Mouse (Mus musculus) cerebellum, adult 11-12 months (tissue): ENCODE data around the gene Rep15.

ENCODE experiments used
- DNase-seq: peaks from one replicate; pipeline ENCODE4 v3.0.0; 2022

The Rep15 gene

DNA sequence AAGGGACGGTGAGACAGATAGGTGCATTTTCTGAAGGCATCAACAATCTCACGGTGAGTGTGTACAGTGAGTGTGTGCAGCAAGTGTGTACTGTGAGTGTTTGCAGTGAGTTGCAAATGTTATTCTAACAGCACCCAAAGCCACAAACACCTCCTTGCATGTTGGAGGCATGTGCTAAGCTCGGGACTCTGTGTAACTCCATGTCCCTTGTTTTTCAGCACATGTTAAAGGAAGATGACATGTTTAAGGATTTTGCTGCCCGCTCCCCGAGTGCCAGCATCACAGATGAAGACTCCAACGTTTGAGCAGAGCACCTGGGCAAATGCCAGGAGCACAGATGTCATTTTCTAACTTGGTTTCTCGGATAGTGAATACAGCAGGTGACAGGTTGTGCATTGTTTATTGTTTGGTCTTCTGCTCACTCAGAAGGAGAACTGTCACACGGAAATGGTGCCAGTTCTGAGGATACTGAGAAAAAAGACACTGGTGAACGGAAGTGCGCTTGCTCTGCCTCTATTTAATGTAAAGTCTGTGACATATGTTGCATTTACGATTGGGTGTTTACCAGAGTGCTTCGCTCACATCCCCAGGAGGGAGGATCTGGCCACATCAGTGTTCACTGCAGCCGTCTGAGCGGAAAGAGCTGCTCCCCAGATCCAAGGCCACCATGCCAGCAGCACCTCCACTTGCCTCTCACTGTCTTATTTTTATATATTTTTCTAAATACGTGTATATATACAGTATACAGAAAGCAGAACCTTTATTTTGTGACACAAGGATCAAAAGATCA is 2.1 kb upstream of the Rep15 start:
- peak; percentile 78 for DNase-seq

DNA sequence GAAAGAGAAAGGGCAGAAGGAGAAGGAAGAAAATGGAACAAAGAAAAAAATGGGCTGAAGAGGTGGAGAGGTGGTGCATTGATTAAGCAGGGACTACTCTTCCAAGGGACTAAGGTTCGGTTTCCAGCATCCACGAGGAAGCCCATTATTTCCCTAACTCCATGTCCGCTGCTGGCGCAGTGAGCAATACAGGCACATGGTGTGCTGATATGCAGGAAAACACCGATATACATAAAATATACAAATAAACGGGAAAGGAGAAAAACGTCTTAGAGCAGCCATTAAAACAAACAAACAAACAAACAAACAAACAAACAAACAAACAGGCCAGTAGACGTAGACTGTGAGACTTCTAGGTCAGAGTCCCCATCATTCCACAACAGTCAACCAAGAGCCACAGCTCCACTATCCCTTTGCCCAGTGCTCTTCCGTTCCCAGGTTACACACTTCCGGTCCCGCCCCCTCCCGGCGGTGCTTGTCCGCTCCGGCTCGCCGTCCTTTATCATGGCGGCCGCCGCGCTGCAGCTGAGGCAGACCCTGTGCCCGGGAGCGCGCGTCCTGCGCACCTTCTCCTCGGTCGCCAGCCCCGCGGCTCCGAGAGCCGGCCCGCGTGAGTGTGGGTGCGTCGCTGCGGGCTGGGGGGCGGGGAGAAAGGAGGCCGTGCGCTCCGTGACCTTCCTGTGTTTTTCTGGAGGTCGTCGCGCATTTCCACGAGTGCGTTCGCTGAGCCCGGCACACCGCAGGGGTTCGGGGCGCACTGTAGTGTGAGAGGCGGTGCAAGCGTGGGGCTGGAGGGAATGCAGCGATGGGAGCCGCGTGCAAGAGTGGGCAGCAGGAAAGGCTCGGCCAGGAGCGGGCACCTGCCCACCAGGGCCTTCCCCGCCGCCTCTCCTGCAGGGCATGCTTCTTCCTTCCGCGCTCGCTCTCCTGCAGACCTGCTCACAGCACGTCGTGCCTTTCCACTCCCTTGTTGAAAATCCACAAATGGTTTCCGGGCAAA is 10.2 kb downstream of the Rep15 start, which contains the start of gene Mrps35:
Mrps35 (plus strand) TSS at position 474 of the 1,000 bp plus-strand sequence.
- DNase-seq = peak; percentile 88

DNA sequence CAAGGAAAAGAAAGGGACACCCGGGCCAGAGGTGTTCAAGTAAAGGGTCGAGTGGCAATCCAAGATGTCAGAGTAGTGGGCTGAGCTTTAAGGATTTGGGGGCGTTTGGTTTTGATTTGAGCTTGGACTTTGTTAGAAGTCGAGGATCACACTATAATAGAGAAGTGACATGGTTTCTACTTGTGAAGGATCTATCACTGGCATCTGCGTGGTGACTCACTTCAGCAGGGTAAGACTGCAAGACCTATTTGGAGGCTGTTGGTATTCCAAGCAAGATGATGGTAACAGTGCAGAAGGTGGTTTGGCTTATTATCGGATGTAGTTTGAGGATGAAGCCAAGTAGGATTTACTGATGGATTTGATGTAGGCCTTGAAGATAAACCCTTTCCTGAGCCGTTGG is 11.2 kb downstream of the Rep15 start:
- no peak for DNase-seq

DNA sequence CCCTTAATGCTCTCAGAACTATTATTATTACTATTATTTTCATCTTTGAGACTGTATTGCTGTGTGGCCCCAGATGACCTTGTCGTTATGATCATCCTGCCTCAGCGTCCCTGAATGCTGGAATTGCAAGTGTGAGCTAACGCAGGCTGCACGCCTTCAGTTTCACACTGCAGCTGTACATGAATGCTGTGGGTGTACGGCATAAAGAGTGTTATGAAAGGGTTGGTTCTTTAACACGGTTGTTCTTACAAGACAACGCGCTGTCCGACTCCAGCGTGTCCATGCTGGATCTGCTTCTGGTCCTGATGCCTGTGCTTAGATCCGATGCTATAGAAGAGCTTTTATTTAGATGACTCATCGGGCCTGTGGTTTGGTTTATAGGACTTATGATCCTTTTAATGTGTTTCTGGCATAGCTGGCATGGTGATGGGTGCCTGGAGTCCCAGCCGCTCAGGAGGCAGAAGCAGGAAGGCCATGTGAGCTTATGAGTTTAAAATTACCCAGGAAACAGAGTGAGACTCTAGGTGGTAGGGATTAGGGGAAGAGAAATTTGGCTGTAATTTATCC is 16.9 kb downstream of the Rep15 start:
- no peak for DNase-seq

DNA sequence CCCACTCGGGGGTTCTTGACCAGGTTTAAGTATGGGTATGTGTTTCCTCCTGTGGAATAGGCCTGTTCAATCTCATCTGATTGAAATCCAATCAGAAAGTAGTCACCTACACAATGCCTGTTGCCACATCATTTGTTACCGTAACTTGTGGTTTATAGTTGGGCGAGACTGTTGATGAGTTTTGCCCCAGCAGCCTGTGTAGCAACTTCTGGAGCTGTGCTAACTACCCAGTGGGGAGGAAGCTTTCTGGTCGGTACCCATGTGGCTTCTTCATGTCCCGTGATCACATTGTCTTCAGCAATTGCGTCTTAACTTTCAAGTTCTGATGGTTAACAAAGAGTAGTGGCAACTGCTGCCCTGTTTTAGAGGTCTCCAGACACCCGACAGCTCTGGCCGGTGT is 19.3 kb downstream of the Rep15 start:
- no peak for DNase-seq

DNA sequence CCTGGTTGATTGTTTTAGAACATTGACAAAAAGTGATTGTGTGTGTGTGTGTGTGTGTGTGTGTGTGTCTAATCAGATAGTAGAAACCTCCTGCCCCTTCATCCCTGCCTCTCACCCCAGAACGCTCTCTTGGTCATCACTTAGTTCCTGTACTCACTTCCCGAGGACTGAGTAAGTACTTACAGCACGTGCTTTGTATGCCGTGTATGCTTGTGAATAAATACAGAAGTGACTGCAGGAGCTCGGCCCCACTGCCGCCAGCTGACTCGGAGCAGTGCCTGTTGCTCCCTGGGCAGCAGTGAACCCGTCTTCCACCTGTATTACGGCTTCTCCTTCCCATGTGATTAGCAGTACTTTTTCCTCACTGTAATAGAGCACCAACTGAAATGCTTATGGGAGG is 20.1 kb downstream of the Rep15 start:
- DNase-seq = no peak

DNA sequence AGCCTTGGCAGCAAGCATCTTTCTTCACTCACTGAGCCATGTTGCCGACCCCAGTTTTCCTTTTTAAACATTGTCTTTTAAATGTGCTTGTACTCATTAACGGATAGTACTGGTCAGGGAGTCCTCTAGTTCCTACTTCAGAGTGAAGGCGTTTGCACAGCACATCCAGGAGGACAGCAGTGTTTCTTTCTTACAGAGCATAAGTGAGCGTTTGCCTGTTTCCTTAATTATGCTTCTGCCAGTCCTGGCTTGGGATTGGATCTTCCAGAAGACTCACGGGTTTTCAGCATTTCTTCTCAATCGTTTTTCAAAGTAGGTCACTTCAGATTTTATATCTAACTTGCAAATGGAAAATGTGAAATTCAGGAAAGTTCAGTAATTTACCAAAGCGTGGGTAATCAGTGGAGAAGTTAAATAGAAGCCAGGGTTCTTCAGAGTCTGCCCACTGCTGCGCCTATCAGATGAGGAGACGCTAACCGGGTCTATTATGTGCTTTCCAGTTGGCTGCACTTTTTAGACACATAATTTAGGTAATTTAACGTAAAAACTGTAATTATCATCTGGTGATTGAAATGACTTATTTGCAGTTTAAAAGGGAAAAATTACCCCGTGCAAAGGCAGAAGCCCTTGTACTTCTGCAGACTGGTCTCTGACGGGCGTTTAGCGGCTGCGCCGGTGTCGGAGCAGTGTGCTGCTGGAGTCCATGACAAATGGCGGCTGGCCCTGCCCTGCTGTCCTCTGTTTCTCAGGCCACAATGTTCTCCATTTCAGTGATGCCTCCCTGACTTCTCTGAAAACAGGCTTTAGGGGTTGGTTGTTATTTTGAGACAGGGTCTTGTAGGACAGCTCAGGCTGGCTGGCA is 21.6 kb downstream of the Rep15 start:
- DNase-seq = no peak

DNA sequence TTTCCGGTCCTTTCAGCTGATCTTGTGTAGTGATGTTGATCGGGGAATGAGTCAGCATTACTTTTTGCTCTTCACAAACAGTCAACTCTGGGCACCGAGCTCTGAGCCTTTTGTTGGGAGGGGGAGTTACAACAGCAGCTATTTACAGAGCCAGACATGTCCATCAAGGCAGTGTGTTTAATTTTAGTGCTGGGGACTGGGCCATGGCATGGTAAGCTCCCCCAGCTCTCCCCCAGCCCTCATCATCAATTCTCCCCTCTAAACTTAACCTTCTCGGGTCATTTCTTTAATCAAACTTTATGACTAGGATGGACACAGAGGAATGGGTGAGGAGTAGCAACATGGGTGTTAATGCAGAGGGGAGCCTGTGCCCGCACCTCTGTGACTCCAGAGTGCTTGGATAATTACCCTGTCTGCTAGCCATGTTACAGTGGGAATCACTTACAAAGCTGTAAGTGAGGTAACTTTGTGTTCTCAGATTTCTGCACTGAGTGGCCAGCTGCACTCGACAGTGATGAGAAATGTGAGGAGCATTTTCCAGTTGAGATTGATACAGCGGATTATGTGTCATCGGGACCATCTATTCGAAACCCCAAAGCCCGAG is 23.1 kb downstream of the Rep15 start:
- DNase-seq = no peak

DNA sequence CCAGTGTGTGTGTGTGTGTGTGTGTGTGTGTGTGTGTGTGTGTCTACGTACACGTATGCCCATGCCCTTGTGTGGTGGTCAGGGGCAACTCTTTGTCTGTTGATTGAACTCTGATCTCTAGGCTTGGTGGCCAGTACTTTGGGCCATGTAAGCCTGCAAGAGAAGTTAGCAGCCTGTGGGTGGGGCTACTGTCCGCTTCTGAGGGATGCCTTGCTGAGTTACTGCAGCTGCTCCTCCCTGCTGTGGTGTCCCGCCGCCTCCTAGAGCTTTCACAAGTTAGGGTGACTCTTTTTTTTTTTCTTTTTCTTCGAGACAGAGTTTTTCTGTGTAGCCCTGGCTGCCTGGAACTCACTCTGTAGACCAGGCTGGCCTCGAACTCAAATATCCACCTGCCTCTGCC is 26.9 kb downstream of the Rep15 start:
- no peak for DNase-seq

DNA sequence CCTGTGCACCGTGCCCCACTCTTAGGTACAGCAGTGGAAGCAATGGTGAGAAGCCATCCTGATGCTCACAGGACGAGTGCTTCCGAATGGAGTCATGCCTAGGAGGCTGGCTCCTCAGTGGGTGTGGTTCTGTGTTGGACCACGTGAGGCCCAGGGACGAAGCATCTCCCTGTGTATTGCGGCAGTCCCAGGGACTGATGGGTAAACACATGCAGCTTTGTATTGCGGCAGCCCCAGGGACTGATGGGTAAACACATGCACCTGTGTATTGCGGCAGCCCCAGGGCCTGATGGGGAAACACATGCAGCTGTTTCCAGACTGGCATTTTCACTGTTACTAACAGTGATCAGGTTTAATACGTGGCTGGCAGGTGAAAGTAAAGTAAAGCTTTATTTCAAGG is 29.2 kb downstream of the Rep15 start:
- no peak for DNase-seq

DNA sequence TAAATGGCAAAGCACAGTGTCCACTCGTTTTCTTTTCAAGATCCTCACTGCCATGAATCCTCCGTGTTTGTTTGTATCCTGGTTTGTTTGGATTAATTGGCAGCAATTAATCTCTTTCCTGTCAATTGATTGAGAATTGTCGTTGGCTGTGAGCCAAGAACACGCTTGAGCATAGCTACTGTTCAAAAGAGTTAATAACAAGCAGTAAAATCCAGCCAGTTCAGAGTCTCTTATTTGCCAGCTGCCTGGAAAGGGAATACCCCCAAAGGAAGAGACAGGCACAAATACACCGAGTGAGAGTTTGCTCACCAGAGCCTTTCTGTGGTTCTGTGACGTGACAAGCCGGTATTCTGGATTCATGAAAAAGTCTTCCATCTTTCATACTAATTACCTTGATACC is 29.6 kb downstream of the Rep15 start:
- DNase-seq = no peak

DNA sequence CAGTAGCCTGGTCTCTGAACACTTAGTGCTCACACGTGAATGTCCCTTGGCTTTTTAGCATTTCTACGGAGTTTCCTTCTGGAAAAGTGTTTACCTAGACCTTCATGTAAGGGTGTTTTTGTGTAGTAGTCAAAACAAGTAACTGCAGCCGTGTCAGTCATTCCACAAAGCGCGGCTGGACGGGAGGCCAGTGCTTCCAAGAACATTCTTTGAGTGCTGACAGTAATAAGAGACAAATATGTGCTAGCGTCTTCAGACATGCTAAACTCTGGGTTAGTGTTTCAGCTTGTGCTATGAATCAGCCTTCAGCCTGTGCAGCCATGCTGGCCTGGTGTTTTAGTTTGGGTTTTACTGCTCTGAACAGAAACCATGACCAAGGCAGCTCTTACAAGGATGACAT is 30.3 kb downstream of the Rep15 start:
- DNase-seq = no peak

DNA sequence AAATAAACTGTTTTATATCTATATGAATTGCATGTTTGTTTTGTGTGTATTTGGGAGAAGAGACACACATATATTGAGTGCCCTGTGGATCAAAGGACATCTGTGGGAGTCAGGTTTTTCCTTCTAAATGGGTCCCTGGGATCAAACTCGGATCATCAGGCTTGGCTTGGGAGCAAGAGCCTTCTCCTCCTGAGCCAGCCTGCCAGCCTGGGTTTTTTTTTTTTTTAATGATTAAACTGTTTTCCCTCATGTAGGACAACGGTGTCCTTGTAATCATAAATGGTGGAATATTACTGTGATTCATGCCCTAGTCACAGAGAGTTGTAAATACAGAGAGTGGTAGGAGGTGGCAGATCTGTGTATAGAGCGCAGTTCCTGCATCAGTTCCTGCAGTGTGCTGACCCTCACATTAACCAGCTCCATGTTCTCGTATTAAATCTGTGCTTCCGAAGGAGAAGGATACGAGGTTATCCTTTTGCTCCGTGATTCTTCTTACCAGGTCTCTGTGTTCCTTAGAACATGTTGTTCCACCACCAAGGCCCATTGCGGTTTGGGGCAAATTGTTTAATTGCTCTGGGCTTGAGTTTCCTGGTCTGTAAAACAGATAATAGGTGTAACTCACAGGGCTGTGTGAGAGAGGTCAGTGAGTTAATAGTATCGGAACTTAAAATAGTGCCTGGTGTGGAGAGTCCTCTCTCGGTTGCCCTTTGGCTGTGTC is 32.0 kb downstream of the Rep15 start:
- DNase-seq = no peak

DNA sequence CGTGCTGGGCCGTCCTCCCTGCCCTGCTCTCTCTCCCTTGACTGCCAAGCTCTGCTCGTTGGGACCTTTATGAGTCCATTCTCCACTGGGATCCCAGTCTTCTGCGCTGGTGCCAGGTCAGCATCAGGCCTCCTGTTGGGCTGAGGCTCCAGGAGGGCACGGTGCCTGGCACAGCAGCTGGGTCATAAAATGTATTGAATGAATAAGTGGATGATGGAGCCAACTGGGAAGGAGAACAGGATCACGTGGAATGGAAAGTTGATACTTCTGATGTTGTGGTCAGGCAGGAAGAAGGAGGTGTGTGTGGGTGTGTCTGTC is 32.5 kb downstream of the Rep15 start:
- no peak for DNase-seq

DNA sequence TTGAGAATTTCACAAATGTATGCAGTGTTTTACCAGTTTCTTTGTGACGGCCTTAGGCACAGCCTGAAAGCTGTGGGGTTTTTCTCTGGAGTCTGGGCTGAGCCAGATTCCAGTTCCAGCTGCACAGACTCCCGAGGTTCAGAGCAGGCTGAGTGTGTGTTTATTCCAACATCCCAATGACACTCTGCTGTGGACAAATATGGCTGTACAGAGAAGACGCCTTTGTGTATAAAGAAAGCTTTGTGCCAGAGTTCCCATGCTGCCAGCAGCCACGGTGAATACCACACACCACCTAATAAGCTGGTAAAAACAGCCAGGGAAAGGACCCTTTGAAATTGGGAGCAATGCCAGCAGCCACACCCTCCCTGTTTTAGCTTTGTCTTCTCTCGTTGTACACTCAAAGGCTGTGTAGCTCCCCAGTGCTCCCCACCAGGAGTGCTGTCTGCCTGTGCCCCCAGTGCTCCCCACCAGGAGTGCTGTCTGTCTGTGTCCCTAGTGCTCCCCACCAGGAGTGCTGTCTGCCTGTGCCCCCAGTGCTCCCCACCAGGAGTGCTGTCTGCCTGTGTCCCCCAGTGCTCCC is 43.5 kb downstream of the Rep15 start:
- no peak for DNase-seq

DNA sequence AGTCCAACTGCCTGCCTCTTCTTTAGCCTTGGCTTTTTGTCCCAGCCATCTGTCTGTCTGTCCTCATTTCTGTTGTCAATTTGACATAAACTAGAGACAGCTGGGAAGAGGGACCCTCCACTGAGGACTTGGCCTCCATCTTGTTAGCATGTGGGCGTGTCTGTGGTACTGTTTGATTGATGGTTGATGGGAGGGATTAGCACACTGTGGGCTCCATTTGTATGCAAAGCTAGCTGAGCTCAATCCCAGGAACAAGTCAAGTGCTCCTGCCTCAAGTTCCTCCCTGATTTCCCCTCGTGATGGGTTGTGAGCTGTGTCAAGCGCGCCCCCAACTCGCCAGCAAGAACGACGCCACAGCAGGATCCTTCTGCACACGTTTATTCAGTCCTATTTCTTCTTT is 44.5 kb downstream of the Rep15 start:
- DNase-seq = no peak

DNA sequence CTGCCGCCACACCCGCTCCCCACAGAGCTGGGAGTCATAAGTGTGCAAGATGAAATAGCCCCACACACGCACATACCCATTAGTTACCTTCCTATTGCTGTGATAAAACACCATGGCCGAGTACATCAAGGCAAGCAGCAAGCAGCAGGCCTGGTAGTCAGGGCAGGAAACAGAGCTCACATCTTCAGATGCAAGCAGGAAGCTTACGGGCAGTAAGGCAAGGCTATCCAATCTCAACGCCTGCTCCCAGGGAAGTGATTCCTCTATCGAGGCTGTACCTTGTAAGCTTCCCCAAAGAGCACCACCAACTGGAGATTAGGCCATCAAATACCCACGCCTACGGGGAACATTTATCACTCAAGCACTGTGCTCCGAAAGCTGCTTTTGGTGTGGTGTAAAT is 47.5 kb downstream of the Rep15 start:
- no peak for DNase-seq
